Mouse (Mus musculus): ENCODE measurements around the gene Ubap2. TPM values are rescaled to one million over a fixed set of nuclear protein-coding genes. Genes with fewer than 3 reads are reported as not detected.

Gene Ubap2
- polyA plus RNA-seq, 2 experiments from 2014 or later = 18.2 to 23.7 TPM

DNA sequence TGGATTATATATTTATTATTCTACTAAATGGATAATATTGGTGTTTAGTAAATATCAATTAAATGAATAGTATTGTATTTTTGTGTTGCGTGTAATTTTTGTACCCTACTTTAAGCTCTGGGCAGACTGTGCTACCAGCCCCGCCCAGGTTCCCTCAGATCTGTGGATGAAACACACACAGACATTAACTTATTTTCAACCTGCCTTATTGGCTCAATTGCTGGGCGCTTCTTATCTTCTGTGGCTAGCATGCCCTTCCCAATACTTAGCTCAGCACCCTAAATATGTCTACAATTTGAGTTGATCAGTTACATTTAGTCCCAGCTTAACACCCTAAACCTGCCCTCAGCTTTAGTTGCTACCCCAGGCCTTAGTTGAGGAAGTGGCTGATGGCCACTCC lies 113.7 kb downstream of the Ubap2 start:
- no peak for ATAC-seq

DNA sequence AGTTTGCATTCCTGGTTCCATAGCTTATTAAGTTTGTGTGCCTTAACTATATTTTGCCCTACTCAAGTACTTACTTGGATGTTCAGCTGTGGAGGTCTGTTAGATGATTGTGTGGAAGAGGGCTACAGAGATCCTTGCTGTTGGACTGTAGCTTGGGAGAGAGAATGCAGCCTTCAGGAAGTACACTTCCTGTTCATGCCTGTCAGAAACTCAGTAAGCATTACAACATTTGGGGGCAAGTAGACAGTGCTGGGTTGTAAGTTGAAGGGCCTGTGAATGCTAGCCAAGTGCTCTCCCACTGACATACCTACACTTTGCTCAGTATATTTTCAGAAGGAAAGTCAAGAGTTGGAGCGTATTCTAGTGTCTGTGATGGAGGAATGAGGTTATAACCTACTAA lies 116.7 kb downstream of the Ubap2 start:
- no peak for ATAC-seq

DNA sequence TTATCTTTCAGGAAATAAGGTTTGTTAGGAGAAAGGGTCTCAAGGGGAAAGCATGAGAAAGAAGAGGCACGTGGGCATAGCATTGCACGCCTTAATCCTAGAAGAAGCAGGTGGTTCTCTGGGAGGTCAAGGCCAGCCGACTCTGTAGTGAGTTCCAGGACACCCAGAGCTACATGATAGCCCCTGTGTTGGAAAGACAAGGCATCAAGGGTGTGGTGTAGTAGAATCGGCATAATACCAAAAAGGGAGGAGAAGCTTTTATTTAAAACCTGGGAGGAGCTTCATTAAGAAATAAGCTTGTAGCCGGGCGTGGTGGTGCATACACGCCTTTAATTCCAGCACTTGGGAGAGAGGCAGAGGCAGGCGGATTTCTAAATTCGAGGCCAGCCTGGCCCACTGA lies 118.0 kb downstream of the Ubap2 start:
- no peak for ATAC-seq

DNA sequence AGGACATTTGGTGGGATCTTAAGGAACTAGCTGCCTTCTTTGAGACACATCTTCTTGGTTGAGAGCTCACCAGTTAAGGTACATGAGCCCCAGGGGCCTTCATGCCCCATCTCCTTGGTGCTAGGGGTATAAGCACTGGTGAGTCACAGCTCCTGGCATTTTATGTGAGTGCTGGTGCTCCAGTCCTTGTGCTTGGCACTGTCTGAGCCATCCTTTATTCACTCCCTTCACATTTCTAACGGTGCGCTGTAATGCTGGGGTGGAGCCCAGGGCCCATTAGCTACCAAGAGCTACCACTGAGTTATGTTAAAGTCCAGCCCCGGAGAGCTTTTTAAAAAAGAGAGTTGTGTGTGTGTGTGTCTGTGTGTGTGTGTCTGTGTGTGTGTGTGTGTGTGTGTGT lies 121.8 kb downstream of the Ubap2 start:
- no peak for ATAC-seq

DNA sequence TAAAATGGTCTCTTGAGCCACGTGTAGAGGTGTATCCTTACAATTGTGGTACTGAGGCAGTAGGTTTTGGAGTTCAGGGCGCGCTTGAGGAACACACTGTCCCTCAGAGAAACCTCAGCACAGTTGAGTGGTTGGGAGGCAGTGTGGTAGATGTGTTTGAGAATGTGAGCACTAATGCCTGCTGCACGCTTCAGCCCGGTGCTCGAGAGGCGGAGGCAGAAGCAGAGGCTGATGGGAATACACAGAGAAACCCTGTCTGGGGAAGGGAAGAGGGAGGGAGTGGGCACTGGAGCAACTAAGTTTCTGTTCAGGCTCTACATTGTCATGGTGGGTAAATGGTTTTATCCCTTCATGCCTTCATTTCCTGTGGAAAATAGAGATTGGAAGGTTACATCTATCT lies 123.8 kb downstream of the Ubap2 start:
- no peak for ATAC-seq

DNA sequence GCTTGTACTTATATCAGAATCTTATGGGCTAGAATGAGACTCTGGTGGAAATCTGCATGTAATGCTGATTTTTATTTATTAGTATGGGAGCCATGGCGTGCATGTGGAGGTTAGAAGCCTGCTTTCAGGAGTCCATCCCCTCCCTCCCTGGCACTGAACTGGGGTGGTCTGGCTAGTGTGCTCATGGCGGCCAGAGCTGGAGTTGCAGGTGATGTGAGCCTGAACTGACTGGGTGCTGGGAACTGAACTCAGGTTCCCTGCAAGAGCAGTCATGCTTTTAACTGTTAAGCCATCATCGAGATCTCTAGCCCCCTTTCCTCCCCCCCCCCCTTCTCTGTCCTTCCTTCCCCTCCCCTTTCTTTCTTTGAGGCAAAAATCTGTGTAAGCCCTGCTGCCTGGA lies 125.1 kb downstream of the Ubap2 start:
- no peak for ATAC-seq

Other genes with a start within 250 kb of the Ubap2 start
- gene Aqp7, start 227.0 kb downstream of the Ubap2 start, polyA plus RNA-seq (2017; shearing (Covaris generic)) = under 1 TPM in 1 of 2 experiments, not detected in 1; 0.32 TPM
- 10 to 100 TPM; 22.7 to 27.5 TPM for gene Aqp3, start 177.0 kb downstream of the Ubap2 start, polyA plus RNA-seq (2017; shearing (Covaris generic))
- 10 to 100 TPM; 11.8 to 19.0 TPM for gene Nol6, start 150.7 kb downstream of the Ubap2 start, polyA plus RNA-seq (2017; shearing (Covaris generic))
- 10 to 100 TPM; 25.6 to 25.8 TPM for gene Ube2r2, start 139.4 kb downstream of the Ubap2 start, polyA plus RNA-seq (2017; shearing (Covaris generic))
- gene Dcaf12, start 39.7 kb upstream of the Ubap2 start, polyA plus RNA-seq (2017; shearing (Covaris generic)) = 10 to 100 TPM; 24.4 to 28.0 TPM
- 10 to 100 TPM; 25.5 to 36.2 TPM for gene Ubap1, start 73.9 kb upstream of the Ubap2 start, polyA plus RNA-seq (2017; shearing (Covaris generic))
- gene Kif24, start 189.7 kb upstream of the Ubap2 start, polyA plus RNA-seq (2017; shearing (Covaris generic)) = 1 to 10 TPM; 2.2 to 2.5 TPM
- gene Nudt2, start 190.0 kb upstream of the Ubap2 start, polyA plus RNA-seq (2017; shearing (Covaris generic)) = 10 to 100 TPM; 15.5 to 25.6 TPM
- gene AI464131, start 227.9 kb upstream of the Ubap2 start, polyA plus RNA-seq (2017; shearing (Covaris generic)) = not detected
- gene 1110017D15Rik, start 242.2 kb upstream of the Ubap2 start, polyA plus RNA-seq (2017; shearing (Covaris generic)) = not detected

Measured in activated CD4-positive, CD25-positive, alpha-beta regulatory T cell, adult 4 months (primary cell).